Mouse (Mus musculus) embryonic facial prominence, embryonic 13.5 days (tissue): ENCODE data around the gene Ogg1. TPM values are rescaled to one million over a fixed set of nuclear protein-coding genes. Genes with fewer than 3 reads are reported as not detected.
"Not testable (repeated sequence)": the region's sequence is repeated elsewhere in the genome, so short reads cannot be mapped to it uniquely, and the experiment has no call there.

Experiments
- ATAC-seq: fragments of 200-750 bp; cut with Nextera tagmentation; 2 replicates; pipeline ENCODE4 v1.8.0; 2017; ENCODE audit warnings: low read depth; ENCODE audit not compliant: insufficient number of reproducible peaks, insufficient read depth, low FRiP score, low TSS enrichment
- H3K27ac ChIP-seq: fragments of 300-500 bp; sonication (generic); 2 replicates; pipeline ENCODE4 v1.5.1; 2015; ENCODE audit warnings: moderate library complexity, mild to moderate bottlenecking, inconsistent platforms
- H3K27me3 ChIP-seq: fragments of 300-500 bp; sonication (generic); 2 replicates; pipeline ENCODE4 v1.6.1; 2015; ENCODE audit warnings: mild to moderate bottlenecking, inconsistent platforms
- H3K36me3 ChIP-seq: fragments of 300-500 bp; sonication (generic); 2 replicates; pipeline ENCODE4 v1.6.1; 2015; ENCODE audit warnings: mild to moderate bottlenecking, inconsistent platforms
- H3K4me1 ChIP-seq: fragments of 300-500 bp; sonication (generic); 2 replicates; pipeline ENCODE4 v1.6.1; 2015; ENCODE audit warnings: inconsistent platforms
- H3K4me2 ChIP-seq: fragments of 300-500 bp; sonication (generic); 2 replicates; pipeline ENCODE4 v1.6.1; 2015; ENCODE audit warnings: moderate library complexity, mild to moderate bottlenecking, inconsistent platforms
- H3K4me3 ChIP-seq: fragments of 300-500 bp; sonication (generic); 2 replicates; pipeline ENCODE4 v1.5.1; 2015; ENCODE audit warnings: mild to moderate bottlenecking, inconsistent platforms
- H3K9ac ChIP-seq: fragments of 300-500 bp; sonication (generic); 2 replicates; pipeline ENCODE4 v1.6.1; 2015; ENCODE audit warnings: mild to moderate bottlenecking, inconsistent platforms
- H3K9me3 ChIP-seq: fragments of 300-500 bp; sonication (generic); 2 replicates; pipeline ENCODE4 v1.6.1; 2016; ENCODE audit warnings: inconsistent platforms
- WGBS: fragments of 180-500 bp; shearing (Covaris S2); methylation state at CpG from one replicate; pipeline ENCODE4 v1.1.7; 2015; ENCODE audit warnings: mixed read lengths; 5-methylcytosine and 5-hydroxymethylcytosine counted together
- polyA plus RNA-seq: library from polyadenylated mRNA; unstranded; fragments of >200 nt; fragmentation: Nextera tagmentation; extraction: Ambion mirVana; gene quantifications from 2 replicates; pipeline ENCODE4 v1.2.1, GENCODE M21; 2015

Gene Ogg1
- polyA plus RNA-seq, 1 experiment from 2014 or later: 13.6 TPM

- not testable (repeated sequence) for H3K9ac ChIP-seq, H3K4me2 ChIP-seq, ATAC-seq, H3K27me3 ChIP-seq, H3K4me1 ChIP-seq, H3K27ac ChIP-seq, H3K4me3 ChIP-seq, H3K9me3 ChIP-seq
- 79% methylated on average over 6 of the region's 6 CpGs for WGBS
- peaks cover 70% of the 10 kb centered on the region for H3K36me3 ChIP-seq
These were observed 6.0 kb downstream of the Ogg1 start for GRCm38 (mm10) chr6:113332734-113333133.

- Histone ChIP-seq H3K4me3 (no peak overlapping the region), H3K27me3 (no peaks in the 10 kb centered on the region), H3K27ac (no peak overlapping the region), H3K9ac (no peak overlapping the region), H3K9me3 (no peaks in the 10 kb centered on the region), H3K36me3 (peaks cover 76% of the 10 kb centered on the region), H3K4me1 (no peaks in the 10 kb centered on the region; the same call in 1 of the 2 replicates), H3K4me2 (no peak overlapping the region)
- WGBS: 81% methylated on average over 14 of the region's 14 CpGs
- no peak for ATAC-seq
These were observed 6.6 kb downstream of the Ogg1 start for GRCm38 (mm10) chr6:113333137-113333950.

DNA sequence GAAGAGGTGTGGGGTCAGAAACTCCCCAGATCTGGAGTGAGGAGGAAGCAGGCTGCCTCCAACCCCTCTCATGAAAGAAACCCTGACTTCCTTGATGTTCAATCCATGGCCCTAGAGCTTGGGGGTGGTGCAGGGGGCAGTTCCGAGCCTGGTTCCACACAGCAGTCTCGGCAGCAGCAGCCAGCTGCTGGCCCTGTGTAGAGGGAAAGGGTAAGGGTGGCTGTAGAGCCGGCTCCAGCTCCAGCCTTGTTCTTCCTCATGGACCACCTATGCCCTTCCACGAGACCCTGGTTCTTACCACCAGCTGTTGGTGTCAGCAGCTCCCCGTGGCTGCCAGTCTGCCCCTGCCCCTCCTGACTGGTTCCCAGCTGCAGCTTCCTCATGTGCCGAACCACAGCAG is 7.4 kb downstream of the Ogg1 start:
- WGBS: 83% methylated on average over 6 of the region's 6 CpGs
- Histone ChIP-seq H3K4me2 (no peak overlapping the region), H3K4me1 (no peaks in the 10 kb centered on the region; the same call in 1 of the 2 replicates), H3K27ac (no peak overlapping the region), H3K27me3 (no peaks in the 10 kb centered on the region), H3K9ac (0 out of 2 replicates have a peak overlapping the region, but pooled peaks have one; percentile 4), H3K4me3 (no peak overlapping the region), H3K9me3 (no peaks in the 10 kb centered on the region), H3K36me3 (peaks cover 81% of the 10 kb centered on the region)
- ATAC-seq: no peak

- ATAC-seq: no peak
- H3K9ac ChIP-seq: no peak overlapping the region
- WGBS: 72% methylated on average over 8 of the region's 8 CpGs
- H3K4me1 ChIP-seq: peaks cover 5% of the 10 kb centered on the region; the same call in 1 of the 2 replicates
- H3K27ac ChIP-seq: no peak overlapping the region
- no peaks in the 10 kb centered on the region for H3K27me3 ChIP-seq
- no peak overlapping the region for H3K4me3 ChIP-seq
- H3K9me3 ChIP-seq: no peaks in the 10 kb centered on the region
- H3K36me3 ChIP-seq: peaks cover 75% of the 10 kb centered on the region
- no peak overlapping the region for H3K4me2 ChIP-seq
These were observed 10.3 kb downstream of the Ogg1 start for GRCm38 (mm10) chr6:113336852-113337620.

DNA sequence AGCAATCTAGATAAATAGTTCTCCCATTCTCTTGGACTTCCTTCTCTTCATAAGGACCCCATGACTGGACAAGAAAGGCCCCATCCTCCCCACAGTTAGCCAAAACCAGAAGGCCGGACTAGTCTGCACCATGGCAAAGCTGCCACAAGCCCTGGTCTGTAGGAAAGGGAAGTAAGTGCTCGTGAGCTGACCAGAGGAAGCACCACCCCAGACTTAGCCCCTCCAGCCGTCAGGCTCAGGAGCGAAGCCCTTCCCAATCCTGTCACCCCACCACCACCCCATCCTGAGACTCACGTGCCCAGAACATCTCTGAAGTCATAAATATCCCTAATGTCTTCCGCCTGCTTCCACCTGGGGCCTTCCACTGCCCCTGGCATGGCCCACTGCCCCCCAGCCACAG is 14.8 kb downstream of the Ogg1 start:
- H3K4me1 ChIP-seq: peaks cover 24% of the 10 kb centered on the region
- no peak overlapping the region for H3K27ac ChIP-seq
- H3K27me3 ChIP-seq: no peaks in the 10 kb centered on the region
- H3K4me2 ChIP-seq: no peak overlapping the region
- 87% methylated on average over 6 of the region's 6 CpGs for WGBS
- H3K4me3 ChIP-seq: no peak overlapping the region
- peaks cover 38% of the 10 kb centered on the region for H3K36me3 ChIP-seq
- H3K9me3 ChIP-seq: no peaks in the 10 kb centered on the region
- no peak for ATAC-seq
- H3K9ac ChIP-seq: 0 out of 2 replicates have a peak overlapping the region, but pooled peaks have one; percentile 32

- Histone ChIP-seq H3K27me3 (no peaks in the 10 kb centered on the region), H3K4me1 (peaks cover 24% of the 10 kb centered on the region), H3K27ac (no peak overlapping the region), H3K9ac (peak overlapping the region; percentile 92; the same call in 1 of the 2 replicates), H3K4me2 (peak overlapping the region; percentile 77), H3K36me3 (peaks cover 33% of the 10 kb centered on the region), H3K4me3 (peak overlapping the region; percentile 74), H3K9me3 (no peaks in the 10 kb centered on the region)
- no peak for ATAC-seq
- 39% methylated on average over 4 of the region's 7 CpGs for WGBS
These were observed 15.5 kb downstream of the Ogg1 start for GRCm38 (mm10) chr6:113342297-113342696.

- H3K4me2 ChIP-seq: peak within 1 kb of the TSS; percentile 77
- H3K27ac ChIP-seq: peak within 1 kb of the TSS; percentile 5; the same call in 1 of the 2 replicates
- no peaks in the 10 kb centered on the region for H3K9me3 ChIP-seq
- peak within 1 kb of the TSS; percentile 92 for H3K9ac ChIP-seq
- peak within 1 kb of the TSS; percentile 74 for H3K4me3 ChIP-seq
- H3K36me3 ChIP-seq: peaks cover 22% of the 10 kb centered on the region
- ATAC-seq: peak; percentile 65
- no peaks in the 10 kb centered on the region for H3K27me3 ChIP-seq
- 15% methylated on average over 32 of the region's 32 CpGs for WGBS
- H3K4me1 ChIP-seq: peaks cover 24% of the 10 kb centered on the region
These were observed 16.7 kb downstream of the Ogg1 start, which contains the start of gene Camk1 for GRCm38 (mm10) chr6:113343177-113344092. Camk1 (minus strand) TSS chr6:113343984.

DNA sequence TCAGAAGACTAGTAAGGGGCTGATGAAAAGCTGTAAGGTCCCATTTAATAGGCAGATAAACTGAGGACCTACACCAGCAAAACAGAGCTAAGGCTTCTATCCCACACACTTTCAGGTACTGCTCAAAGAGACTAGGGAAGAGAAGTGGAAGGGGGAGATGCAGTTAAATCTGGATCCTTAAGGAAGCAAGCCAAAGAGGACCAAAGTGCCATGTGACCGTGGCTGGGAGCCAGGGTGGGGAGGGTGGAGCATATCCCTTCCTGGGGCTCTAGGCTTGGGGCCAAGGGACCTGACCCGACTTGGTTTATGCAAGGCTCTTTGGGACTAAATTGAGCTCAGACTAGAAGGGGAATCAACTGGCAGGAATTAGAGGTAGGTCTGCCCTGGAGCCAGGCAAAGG is 17.5 kb downstream of the Ogg1 start:
- peak overlapping the region; percentile 74 for H3K4me3 ChIP-seq

DNA sequence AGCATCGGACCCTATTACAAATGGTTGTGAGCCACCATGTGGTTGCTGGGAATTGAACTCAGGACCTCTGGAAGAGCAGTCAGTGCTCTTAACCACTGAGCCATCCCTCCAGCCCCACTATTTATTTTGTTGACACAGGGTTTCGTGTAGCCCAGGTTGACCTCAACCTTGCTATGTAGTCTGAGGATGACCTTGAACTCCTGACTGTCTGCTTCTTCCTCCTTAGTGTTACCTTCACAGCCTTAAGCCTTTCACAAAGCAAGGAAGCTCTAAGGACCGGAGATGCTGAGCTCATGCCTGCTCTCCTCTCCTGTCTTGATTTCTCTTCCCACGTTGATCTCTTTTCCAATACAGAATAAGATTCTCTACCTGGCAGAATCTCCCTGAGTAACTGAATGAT is 20.1 kb downstream of the Ogg1 start:
- Histone ChIP-seq H3K4me2 (no peak overlapping the region), H3K27me3 (no peaks in the 10 kb centered on the region), H3K27ac (no peak overlapping the region), H3K36me3 (no peaks in the 10 kb centered on the region), H3K4me1 (peaks cover 21% of the 10 kb centered on the region), H3K4me3 (no peak overlapping the region), H3K9ac (no peak overlapping the region), H3K9me3 (no peaks in the 10 kb centered on the region)
- WGBS: 75% methylated on average over 4 of the region's 4 CpGs
- ATAC-seq: no peak

More for the DNA sequence above, 17.5 kb downstream of the Ogg1 start:
- no peak for ATAC-seq
- Histone ChIP-seq H3K4me2 (peak overlapping the region; percentile 77), H3K4me1 (peaks cover 24% of the 10 kb centered on the region), H3K27me3 (no peaks in the 10 kb centered on the region), H3K9ac (peak overlapping the region; percentile 92; the same call in 1 of the 2 replicates), H3K36me3 (peaks cover 14% of the 10 kb centered on the region), H3K27ac (no peak overlapping the region), H3K9me3 (no peaks in the 10 kb centered on the region)
- 52% methylated on average over 2 of the region's 2 CpGs for WGBS

DNA sequence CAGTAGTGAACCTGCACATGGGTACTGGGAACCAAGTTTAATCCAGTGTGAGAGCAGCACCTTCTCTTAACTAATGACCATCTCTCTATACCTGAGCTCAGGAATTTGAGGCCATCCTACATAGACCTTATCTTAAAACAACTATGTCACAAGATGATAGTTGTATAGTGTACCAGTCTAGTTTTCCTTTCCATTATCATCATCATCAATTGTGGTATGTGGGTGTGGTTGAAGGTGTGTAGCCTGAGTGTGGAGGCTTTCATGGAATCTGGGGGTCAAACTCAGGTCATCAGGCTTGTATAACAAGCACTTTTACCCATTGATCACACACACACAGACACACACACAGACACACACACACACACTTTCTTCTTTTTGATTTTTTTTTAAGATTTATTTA is 23.8 kb downstream of the Ogg1 start:
- H3K27ac ChIP-seq: no peak overlapping the region
- no peak overlapping the region for H3K9ac ChIP-seq
- no peaks in the 10 kb centered on the region for H3K9me3 ChIP-seq
- no peaks in the 10 kb centered on the region for H3K4me1 ChIP-seq
- no peak overlapping the region for H3K4me2 ChIP-seq
- H3K4me3 ChIP-seq: no peak overlapping the region
- no peaks in the 10 kb centered on the region for H3K27me3 ChIP-seq
- ATAC-seq: no peak
- no peaks in the 10 kb centered on the region for H3K36me3 ChIP-seq

GRCm38 (mm10) chr6:113351161-113351560 is 24.4 kb downstream of the Ogg1 start:
- 82% methylated on average over 1 of the region's 1 CpGs for WGBS
- H3K36me3 ChIP-seq: no peaks in the 10 kb centered on the region
- H3K4me3 ChIP-seq: no peak overlapping the region

More at GRCm38 (mm10) chr6:113351161-113351560, 24.4 kb downstream of the Ogg1 start:
- Histone ChIP-seq H3K9ac (no peak overlapping the region), H3K4me2 (no peak overlapping the region), H3K27ac (no peak overlapping the region), H3K4me1 (no peaks in the 10 kb centered on the region), H3K9me3 (no peaks in the 10 kb centered on the region), H3K27me3 (no peaks in the 10 kb centered on the region)
- no peak for ATAC-seq
